ENCODE assay signal across 11 mouse cellular contexts in the genomic region with DNA sequence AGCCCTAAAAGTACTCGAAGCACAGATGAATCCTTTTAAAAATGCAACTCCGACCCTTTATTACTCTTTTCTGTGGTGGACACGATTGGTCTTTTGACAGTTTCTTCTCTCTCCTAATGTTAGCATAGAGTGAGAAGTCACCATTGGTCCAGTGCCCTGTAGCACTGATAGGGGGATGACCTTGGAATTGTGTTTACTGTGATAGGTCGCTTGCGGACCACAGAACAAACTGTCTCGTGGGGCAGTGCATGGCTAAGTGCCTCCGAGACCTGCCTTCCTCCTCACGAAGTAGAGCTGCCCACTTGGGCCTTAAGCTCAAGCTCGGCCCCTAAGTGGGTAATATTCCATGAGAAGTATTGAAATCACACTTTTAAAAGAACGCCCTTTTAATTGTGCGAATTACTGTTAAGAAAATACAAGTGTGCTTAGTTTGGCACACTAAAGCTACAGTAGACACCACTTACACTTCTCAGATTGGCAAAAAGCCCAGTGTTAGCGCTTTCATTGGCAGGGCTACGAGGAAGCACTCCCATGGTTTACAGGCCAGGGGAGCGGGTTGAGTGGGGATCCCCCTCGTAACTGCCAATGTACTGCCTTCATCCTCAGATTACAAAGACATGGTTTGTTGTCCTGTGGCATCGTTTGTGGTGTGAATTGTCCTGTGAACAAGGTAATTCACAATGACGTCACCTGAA. TPM values are rescaled to one million over a fixed set of nuclear protein-coding genes. Genes with fewer than 3 reads are reported as not detected.
DNase-seq lines count a peak whose midpoint lies in the region; ATAC-seq lines count a peak whose summit lies in the region.
"Had no signal": no experiment of that assay in that cellular context is flagged by ENCODE, and none has a peak within 500 bp of the region (broad histone marks: within the 10 kb centered on the region; RNA-seq: fewer than 3 reads in every experiment).

No protein-coding gene starts in this region.

- H3K9ac ChIP-seq in kidney, embryonic 16.5 days (replicated peaks; ENCODE audit: low read length): no peak overlapping the region
- H3K9ac ChIP-seq in forebrain, embryonic 16.5 days (replicated peaks; ENCODE audit: low read depth, low read length): no peak overlapping the region
- H3K9ac ChIP-seq in lung, embryonic 15.5 days: no peak overlapping the region
- H3K9ac ChIP-seq: stomach, embryonic 15.5 days had no signal

- H3K4me3 ChIP-seq in kidney, embryonic 16.5 days (ENCODE audit: low read length): no peak overlapping the region
- no peak overlapping the region for H3K4me3 ChIP-seq in forebrain, embryonic 16.5 days (replicated peaks; ENCODE audit: low read length)
- no peak overlapping the region for H3K4me3 ChIP-seq in lung, embryonic 15.5 days
- H3K4me3 ChIP-seq: heart, adult 2 months; stomach, embryonic 15.5 days had no signal

- H3K27ac ChIP-seq in kidney, embryonic 16.5 days (ENCODE audit: low read length): no peak overlapping the region
- no peak overlapping the region for H3K27ac ChIP-seq in forebrain, embryonic 16.5 days (ENCODE audit: low read length)
- no peak overlapping the region for H3K27ac ChIP-seq in lung, embryonic 15.5 days
- H3K27ac ChIP-seq: heart, adult 2 months; stomach, embryonic 15.5 days had no signal

- H3K27me3 ChIP-seq in kidney, embryonic 16.5 days (ENCODE audit: insufficient read depth, low read length): no peaks in the 10 kb centered on the region
- H3K27me3 ChIP-seq in forebrain, embryonic 16.5 days (replicated peaks; ENCODE audit: control insufficient read depth, insufficient read depth, low read length): no peaks in the 10 kb centered on the region
- no peaks in the 10 kb centered on the region for H3K27me3 ChIP-seq in lung, embryonic 15.5 days
- H3K27me3 ChIP-seq: stomach, embryonic 15.5 days had no signal

- H3K4me1 ChIP-seq in kidney, embryonic 16.5 days (ENCODE audit: insufficient read depth, low read length): no peaks in the 10 kb centered on the region
- H3K4me1 ChIP-seq in forebrain, embryonic 16.5 days (replicated peaks; ENCODE audit: control insufficient read depth, insufficient read depth, low read length): peaks cover 7% of the 10 kb centered on the region
- 0 out of 2 replicates have a peak, but pooled peaks cover 4% of the 10 kb centered on the region for H3K4me1 ChIP-seq in lung, embryonic 15.5 days
- H3K4me1 ChIP-seq: stomach, embryonic 15.5 days had no signal

- ATAC-seq in kidney, embryonic 16.5 days (ENCODE audit: low FRiP score, low TSS enrichment): no peak
- peak; percentile 79 for ATAC-seq in forebrain, embryonic 16.5 days
- ATAC-seq in lung, embryonic 15.5 days (ENCODE audit: borderline replicate concordance, extremely low read depth, low FRiP score, low TSS enrichment): 0 out of 2 replicates have a peak, but pooled peaks have one; percentile 31

- no peak overlapping the region for H3K4me2 ChIP-seq in kidney, embryonic 16.5 days (replicated peaks; ENCODE audit: low read depth, low read length)
- H3K4me2 ChIP-seq in forebrain, embryonic 16.5 days (ENCODE audit: low read length): no peak overlapping the region
- no peak overlapping the region for H3K4me2 ChIP-seq in lung, embryonic 15.5 days
- H3K4me2 ChIP-seq: stomach, embryonic 15.5 days had no signal

- WGBS in kidney, embryonic 16.5 days: 63% methylated on average over 17 of the region's 17 CpGs
- 43% methylated on average over 17 of the region's 17 CpGs for WGBS in forebrain, embryonic 16.5 days
- 45% methylated on average over 17 of the region's 17 CpGs for WGBS in lung, embryonic 15.5 days

- DNase-seq in kidney, postnatal 14 days: peak; percentile 40
- peak; percentile 54 for DNase-seq in adipocyte (ENCODE audit: low spot score)
- no peak for DNase-seq in frontal cortex, postnatal 10 days (ENCODE audit: low spot score in 2 of 2)
- DNase-seq in urinary bladder, postnatal 10 days (ENCODE audit: low spot score): no peak
- DNase-seq: cerebellum, postnatal 36 days had no signal

- no peaks in the 10 kb centered on the region for H3K9me3 ChIP-seq in kidney, embryonic 16.5 days (ENCODE audit: low read length)
- no peaks in the 10 kb centered on the region for H3K9me3 ChIP-seq in forebrain, embryonic 16.5 days (ENCODE audit: control insufficient read depth, low read length)
- no peaks in the 10 kb centered on the region for H3K9me3 ChIP-seq in lung, embryonic 15.5 days
- H3K9me3 ChIP-seq: stomach, embryonic 15.5 days had no signal

- H3K36me3 ChIP-seq in kidney, embryonic 16.5 days (ENCODE audit: insufficient read depth, low read length): no peaks in the 10 kb centered on the region
- H3K36me3 ChIP-seq in forebrain, embryonic 16.5 days (ENCODE audit: control insufficient read depth, insufficient read depth): no peaks in the 10 kb centered on the region
- no peaks in the 10 kb centered on the region for H3K36me3 ChIP-seq in lung, embryonic 15.5 days
- H3K36me3 ChIP-seq: stomach, embryonic 15.5 days had no signal

RNA-seq across cellular contexts. Expression of gene Slc27a2, which starts 11.4 kb away (rescaled TPM):
- polyA plus RNA-seq in kidney, embryonic 16.5 days (2015; fragmentation: Nextera tagmentation; extraction: Ambion mirVana): 69.6 and 80.9 TPM in 2 replicates
- 4.1 and 6.9 TPM in 2 replicates for polyA plus RNA-seq in forebrain, embryonic 16.5 days (2015; fragmentation: Nextera tagmentation; extraction: Ambion mirVana)
- 1.3 and 1.5 TPM in 2 replicates for polyA plus RNA-seq in lung, embryonic 15.5 days (2015; fragmentation: Nextera tagmentation; extraction: Ambion mirVana)
- polyA plus RNA-seq: limb, embryonic 11.5 days had no signal

RNA-seq across cellular contexts. Expression of gene Hdc, which starts 55.5 kb away (rescaled TPM):
- 126 and 129 TPM in 2 replicates for polyA plus RNA-seq in kidney, embryonic 16.5 days (2015; fragmentation: Nextera tagmentation; extraction: Ambion mirVana)
- polyA plus RNA-seq in forebrain, embryonic 16.5 days (2015; fragmentation: Nextera tagmentation; extraction: Ambion mirVana): 1.1 and 1.8 TPM in 2 replicates
- polyA plus RNA-seq in lung, embryonic 15.5 days (2015; fragmentation: Nextera tagmentation; extraction: Ambion mirVana): 5.4 and 7.4 TPM in 2 replicates

Comparison
In these comparisons a context has a peak if more than half of its experiments do, and no peak if none do; other contexts are left out.
1. DNase-seq: peak in kidney, postnatal 14 days (single experiment) and adipocyte (single experiment); none in frontal cortex, postnatal 10 days (0 of 2) and urinary bladder, postnatal 10 days (single experiment).
2. RNA of gene Hdc, which starts 55.5 kb away (polyA plus RNA-seq): 126 to 129 TPM in kidney, embryonic 16.5 days; 5.4 to 7.4 TPM in lung, embryonic 15.5 days and 1.1 to 1.8 TPM in forebrain, embryonic 16.5 days; every median in the first group is over 10 times any median in the second.